Mouse (Mus musculus) midbrain, postnatal 0 days (tissue): ENCODE measurements around the gene Lemd1. TPM values are rescaled to one million over a fixed set of nuclear protein-coding genes. Genes with fewer than 3 reads are reported as not detected.
A peak's percentile ranks its signal among the peaks of the same experiment; 100 is the strongest.

Experiments
- ATAC-seq: fragments of 200-750 bp; cut with Nextera tagmentation; 2 replicates; pipeline ENCODE4 v1.8.0; 2017; ENCODE audit warnings: moderate number of reproducible peaks, mild to moderate bottlenecking, moderate TSS enrichment, moderate library complexity; ENCODE audit not compliant: low FRiP score
- DNase-seq: peaks from one replicate; pipeline ENCODE4 v3.0.0-alpha.2; 2015; ENCODE audit warnings: low spot score
- H3K27ac ChIP-seq: fragments of 300-500 bp; sonication (generic); 2 replicates; pipeline ENCODE4 v1.5.1; 2014; ENCODE audit warnings: low read depth, mild to moderate bottlenecking, low read length, mixed read lengths
- H3K27me3 ChIP-seq: fragments of 300-500 bp; sonication (generic); 2 replicates; pipeline ENCODE4 v1.6.1; 2014; ENCODE audit warnings: low read length, control low read depth, mixed read lengths; ENCODE audit not compliant: insufficient read depth
- H3K36me3 ChIP-seq: fragments of 300-500 bp; sonication (generic); 2 replicates; pipeline ENCODE4 v1.6.1; 2014; ENCODE audit warnings: low read length, control low read depth, mixed read lengths; ENCODE audit not compliant: insufficient read depth
- H3K4me1 ChIP-seq: fragments of 300-500 bp; sonication (generic); 2 replicates; pipeline ENCODE4 v1.6.1; 2014; ENCODE audit warnings: mild to moderate bottlenecking, control low read depth, antibody characterized with exemption, low read length, mixed read lengths; ENCODE audit not compliant: insufficient read depth
- H3K4me2 ChIP-seq: fragments of 300-500 bp; sonication (generic); 2 replicates; pipeline ENCODE4 v1.6.1; 2014; ENCODE audit warnings: low read depth, mild to moderate bottlenecking, low read length, mixed read lengths; ENCODE audit not compliant: poor library complexity, severe bottlenecking
- H3K4me3 ChIP-seq: fragments of 300-500 bp; sonication (generic); 2 replicates; pipeline ENCODE4 v1.5.1; 2014; ENCODE audit warnings: low read depth, mild to moderate bottlenecking, low read length, moderate library complexity
- H3K9ac ChIP-seq: fragments of 300-500 bp; sonication (generic); replicated peaks from 2 replicates; pipeline ENCODE4 v1.6.1; 2014; ENCODE audit warnings: mild to moderate bottlenecking, low read length, moderate library complexity, mixed read lengths; ENCODE audit not compliant: poor library complexity, severe bottlenecking
- H3K9me3 ChIP-seq: fragments of 300-500 bp; sonication (generic); 2 replicates; pipeline ENCODE4 v1.6.1; 2016; ENCODE audit warnings: low read length, control low read depth
- CTCF ChIP-seq: IDR thresholded peaks from 2 replicates; pipeline ENCODE4 v1.5.1; 2016; ENCODE audit warnings: antibody characterized with exemption, mild to moderate bottlenecking
- WGBS: fragments of 180-500 bp; shearing (Covaris S2); extraction: QIAGEN DNeasy Blood & Tissue Kit; methylation state at CpG from one replicate; pipeline ENCODE4 v1.1.7; 2014; 5-methylcytosine and 5-hydroxymethylcytosine counted together
- polyA plus RNA-seq: library from polyadenylated mRNA; unstranded; fragments of >200 nt; fragmentation: Nextera tagmentation; extraction: Ambion mirVana; gene quantifications from 2 replicates; pipeline ENCODE4 v1.2.1, GENCODE M21; 2015
- total RNA-seq: library from RNA; depleted of rRNA; stranded (reverse); fragments of >200 nt; gene quantifications from 2 replicates; pipeline ENCODE4 v1.2.3, GENCODE M21; 2014

The Lemd1 gene
- total and polyA plus RNA-seq, 2 experiments from 2014 or later, result 12.6 TPM

GRCm38 (mm10) chr1:132201511-132201860, 10.3 kb downstream of the Lemd1 start:
- H3K36me3 ChIP-seq, result no peaks in the 10 kb centered on the region
- H3K4me1 ChIP-seq, result peaks cover 20% of the 10 kb centered on the region; the same call in 1 of the 2 replicates
- H3K27ac ChIP-seq, result peak overlapping the region; percentile 73
- peak overlapping the region; percentile 42; the same call in 1 of the 2 replicates for H3K9ac ChIP-seq
- H3K4me2 ChIP-seq, result peak overlapping the region; percentile 46
- no peaks in the 10 kb centered on the region for H3K9me3 ChIP-seq
- ATAC-seq (no peak), DNase-seq (no peak)
- TF ChIP-seq CTCF, result no peak
- WGBS, result 1% methylated on average over 4 of the region's 4 CpGs
- H3K4me3 ChIP-seq, result peak overlapping the region; percentile 24; the same call in 1 of the 2 replicates
- H3K27me3 ChIP-seq, result no peaks in the 10 kb centered on the region

GRCm38 (mm10) chr1:132201936-132202335, 10.7 kb downstream of the Lemd1 start:
- H3K4me1 ChIP-seq, result peaks cover 20% of the 10 kb centered on the region; the same call in 1 of the 2 replicates

GRCm38 (mm10) chr1:132202771-132203170, 11.5 kb downstream of the Lemd1 start:
- H3K36me3 ChIP-seq, result no peaks in the 10 kb centered on the region
- no peaks in the 10 kb centered on the region for H3K9me3 ChIP-seq
- no peak overlapping the region for H3K4me2 ChIP-seq
- H3K9ac ChIP-seq, result no peak overlapping the region
- TF ChIP-seq CTCF, result no peak
- ATAC-seq (no peak), DNase-seq (no peak)
- H3K4me1 ChIP-seq, result peaks cover 23% of the 10 kb centered on the region; the same call in 1 of the 2 replicates
- no peak overlapping the region for H3K4me3 ChIP-seq
- H3K27me3 ChIP-seq, result no peaks in the 10 kb centered on the region
- WGBS, result 89% methylated on average over 5 of the region's 5 CpGs
- peak overlapping the region; percentile 32; the same call in 1 of the 2 replicates for H3K27ac ChIP-seq

More at GRCm38 (mm10) chr1:132201936-132202335, 10.7 kb downstream of the Lemd1 start:
- 42% methylated on average over 2 of the region's 2 CpGs for WGBS
- ATAC-seq (no peak), DNase-seq (no peak)
- peak overlapping the region; percentile 42 for H3K9ac ChIP-seq
- no peaks in the 10 kb centered on the region for H3K9me3 ChIP-seq
- no peak for TF ChIP-seq CTCF
- no peak overlapping the region; the same call in 1 of the 2 replicates for H3K4me2 ChIP-seq
- H3K4me3 ChIP-seq, result peak overlapping the region; percentile 24; the same call in 1 of the 2 replicates
- H3K27ac ChIP-seq, result peak overlapping the region; percentile 73
- H3K27me3 ChIP-seq, result no peaks in the 10 kb centered on the region
- no peaks in the 10 kb centered on the region for H3K36me3 ChIP-seq

- 74% methylated on average over 5 of the region's 5 CpGs for WGBS
These were observed 14.7 kb downstream of the Lemd1 start for GRCm38 (mm10) chr1:132205958-132206357.

GRCm38 (mm10) chr1:132206828-132207227, 15.6 kb downstream of the Lemd1 start:
- Histone ChIP-seq H3K4me2 (no peak overlapping the region), H3K27ac (no peak overlapping the region), H3K4me3 (no peak overlapping the region), H3K36me3 (no peaks in the 10 kb centered on the region), H3K27me3 (no peaks in the 10 kb centered on the region), H3K9me3 (no peaks in the 10 kb centered on the region), H3K9ac (no peak overlapping the region), H3K4me1 (peaks cover 29% of the 10 kb centered on the region)
- WGBS, result 79% methylated on average over 3 of the region's 3 CpGs
- no peak for TF ChIP-seq CTCF
- ATAC-seq (no peak), DNase-seq (no peak)

More at GRCm38 (mm10) chr1:132205958-132206357, 14.7 kb downstream of the Lemd1 start:
- no peak overlapping the region for H3K4me3 ChIP-seq
- H3K4me2 ChIP-seq, result no peak overlapping the region
- ATAC-seq, result no peak
- no peaks in the 10 kb centered on the region for H3K27me3 ChIP-seq
- TF ChIP-seq CTCF, result no peak
- 0 out of 2 replicates have a peak overlapping the region, but pooled peaks have one; percentile 32 for H3K27ac ChIP-seq
- H3K36me3 ChIP-seq, result no peaks in the 10 kb centered on the region
- no peak for DNase-seq
- H3K4me1 ChIP-seq, result peaks cover 36% of the 10 kb centered on the region
- H3K9me3 ChIP-seq, result no peaks in the 10 kb centered on the region
- no peak overlapping the region for H3K9ac ChIP-seq

DNA sequence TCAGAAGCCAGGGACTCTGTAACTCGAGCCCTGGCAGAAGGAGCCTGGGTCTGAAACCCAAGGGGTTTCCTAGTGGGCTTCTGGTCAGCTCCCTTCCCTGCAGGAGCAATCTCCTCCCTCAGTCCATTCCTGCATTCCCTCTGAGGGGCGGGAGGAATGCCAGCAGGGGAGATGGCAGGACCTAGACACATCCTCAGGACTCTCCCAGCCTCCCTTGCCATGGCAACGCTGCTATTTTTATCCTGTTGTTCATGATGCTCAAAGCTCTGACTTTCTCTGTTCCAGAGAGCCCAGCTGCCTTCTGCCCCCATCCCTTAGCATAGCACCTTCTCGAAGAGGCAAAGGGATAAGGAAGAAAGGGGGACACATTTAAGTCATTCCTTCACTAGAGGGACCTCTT, 16.9 kb downstream of the Lemd1 start:
- ATAC-seq, result peak; percentile 33; the same call in 1 of the 2 replicates
- peak overlapping the region; percentile 62 for H3K27ac ChIP-seq

More for the DNA sequence above, 16.9 kb downstream of the Lemd1 start:
- Histone ChIP-seq H3K9me3 (no peaks in the 10 kb centered on the region), H3K4me2 (no peak overlapping the region; the same call in 1 of the 2 replicates), H3K4me1 (peaks cover 25% of the 10 kb centered on the region), H3K4me3 (no peak overlapping the region), H3K27me3 (no peaks in the 10 kb centered on the region), H3K36me3 (no peaks in the 10 kb centered on the region), H3K9ac (no peak overlapping the region)
- peak; percentile 73 for DNase-seq
- 3% methylated on average over 4 of the region's 4 CpGs for WGBS
- TF ChIP-seq CTCF, result no peak
